Mouse (Mus musculus) Patski (cell line): ENCODE measurements at regions not wholly inside any gene's neighbourhood (a gene's known extent, or its start where the extent isn't known, plus 50 kb on each side); places are given as distances from the start of the nearest gene placed in this dataset.
"Not testable (repeated sequence)": the region's sequence is repeated elsewhere in the genome, so short reads cannot be mapped to it uniquely, and the experiment has no call there.

Source experiments
- ATAC-seq: fragments of 100-300 bp; one replicate; pipeline ENCODE4 v1.8.0; 2021
- CTCF ChIA-PET: fragments of 350-600 bp; sonication (Branson Sonifier 250); formaldehyde crosslinking; loops from one replicate; lab custom pipeline; 2022; ENCODE audit warnings: inconsistent platforms; lab: Charles Lee
- POLR2A ChIA-PET: fragments of 350-600 bp; sonication (Branson Sonifier 250); formaldehyde crosslinking; loops from one replicate; lab custom pipeline; 2022; ENCODE audit warnings: antibody characterized with exemption, inconsistent platforms; lab: Charles Lee
- DNase-seq: peaks from one replicate; pipeline ENCODE4 v3.0.0-alpha.2; 2011; ENCODE audit warnings: low read depth, low spot score
- H3K27me3 ChIP-seq: fragments of 371-371 bp; one replicate; pipeline ENCODE4 v1.5.1; 2021
- CTCF ChIP-seq: fragments of 100-300 bp; IDR thresholded peaks from one replicate; pipeline ENCODE4 v1.5.1; 2021
- in situ Hi-C: fragments of 300-500 bp; cut with MboI; formaldehyde crosslinking; loops from 3 replicates; pipeline ENCODE4 v1.11.1; 2018; ENCODE audit warnings: low pct_unique_long_range_greater_than_20kb, mixed read lengths

GRCm38 (mm10) chr14:19327321-19327720 is 91.4 kb downstream of the Gm21738 start:
- no peak for ATAC-seq
- POLR2A ChIA-PET = no interaction called here
- no peaks in the 10 kb centered on the region for H3K27me3 ChIP-seq
- in situ Hi-C loops = no loop called here
- DNase-seq = no peak
- CTCF ChIA-PET = no interaction called here
- TF ChIP-seq CTCF = peak; percentile 19

- TF ChIP-seq CTCF = no peak
- CTCF ChIA-PET = no interaction called here
- POLR2A ChIA-PET = no interaction called here
- H3K27me3 ChIP-seq = no peaks in the 10 kb centered on the region
- no peak for ATAC-seq
- in situ Hi-C loops = no loop called here
- no peak for DNase-seq
Measured at GRCm38 (mm10) chr14:19311614-19312013, 107.1 kb downstream of the Gm21738 start.

- in situ Hi-C loops, POLR2A ChIA-PET, H3K27me3 ChIP-seq, ATAC-seq, CTCF ChIA-PET, DNase-seq: not testable (repeated sequence)
Measured at GRCm38 (mm10) chr14:19302859-19303258, 115.9 kb downstream of the Gm21738 start.

- no peak for TF ChIP-seq CTCF
- in situ Hi-C loops = no loop called here
- POLR2A ChIA-PET = no interaction called here
- CTCF ChIA-PET = no interaction called here
- DNase-seq = no peak
- no peaks in the 10 kb centered on the region for H3K27me3 ChIP-seq
- ATAC-seq = no peak
Measured at GRCm38 (mm10) chr14:19279096-19279495, 139.6 kb downstream of the Gm21738 start.

- no peaks in the 10 kb centered on the region for H3K27me3 ChIP-seq
- CTCF ChIA-PET = no interaction called here
- no peak for TF ChIP-seq CTCF
- ATAC-seq (peak; percentile 96), DNase-seq (peak; percentile 99)
- POLR2A ChIA-PET = no interaction called here
- in situ Hi-C loops = no loop called here
Measured at GRCm38 (mm10) chr14:19277777-19278385, 140.8 kb downstream of the Gm21738 start.
